Mouse (Mus musculus) spleen, adult 10 weeks (tissue): Measurements from ENCODE around the gene Gm42957. TPM values are rescaled to one million over a fixed set of nuclear protein-coding genes. Genes with fewer than 3 reads are reported as not detected.

Source experiments
- polyA plus RNA-seq: library from polyadenylated mRNA; stranded (reverse); fragments of 350-450 nt; fragmentation: Illumina TruSeq; extraction: RNeasy Lipid Tissue Mini Kit (QIAGEN cat#74804); gene quantifications from one replicate; pipeline ENCODE4 v1.2.3, GENCODE M21; 2015; ENCODE audit warnings: low replicate concordance; ENCODE audit not compliant: insufficient read depth

Gm42957 gene
- 0.36 TPM for polyA plus RNA-seq

GRCm38 (mm10) chr3:96634928-96635879 is at the start of gene Gm42957, which contains the start of gene Pex11b:
Gene Gm42957 (plus strand): TSS chr3:96635474.
Gene Pex11b (plus strand): TSS chr3:96635376.

GRCm38 (mm10) chr3:96593790-96594560 is 41.3 kb upstream of the Gm42957 start, which contains the start of gene Polr3gl:
Gene Polr3gl (minus strand): TSS chr3:96594181.

GRCm38 (mm10) chr3:96596228-96596707 is 39.0 kb upstream of the Gm42957 start, which contains the start of gene Ankrd34a:
Gene Ankrd34a (plus strand): TSS chr3:96596636.

GRCm38 (mm10) chr3:96600639-96601250 is 34.5 kb upstream of the Gm42957 start, which contains the start of gene Lix1l:
Gene Lix1l (plus strand): TSS chr3:96601149.

GRCm38 (mm10) chr3:96629729-96630600 is 5.3 kb upstream of the Gm42957 start, which contains the start of gene Rbm8a:
Gene Rbm8a (plus strand): TSS chr3:96629933.

GRCm38 (mm10) chr3:96645018-96645649 is 9.9 kb downstream of the Gm42957 start, which contains the start of gene Itga10:
Gene Itga10 (plus strand): TSS chr3:96645584.

GRCm38 (mm10) chr3:96669727-96670468 is 34.6 kb downstream of the Gm42957 start, which contains the start of gene Ankrd35:
Gene Ankrd35 (plus strand): TSS chr3:96670131.

GRCm38 (mm10) chr3:96696198-96696765 is 61.0 kb downstream of the Gm42957 start, which contains the start of gene Pias3:
Gene Pias3 (plus strand): TSS chr3:96696384.

Other genes with a start within 250 kb of the Gm42957 start
- not detected for gene BC107364, start 183.2 kb upstream of the Gm42957 start, polyA plus RNA-seq
- gene Hfe2, start 110.3 kb upstream of the Gm42957 start, polyA plus RNA-seq: not detected
- 638 TPM for gene Txnip, start 77.5 kb upstream of the Gm42957 start, polyA plus RNA-seq
- not detected for gene Gm16253, start 58.5 kb upstream of the Gm42957 start, polyA plus RNA-seq
- 79.5 TPM for gene Polr3gl, start 41.3 kb upstream of the Gm42957 start, polyA plus RNA-seq
- not detected for gene Ankrd34a, start 38.8 kb upstream of the Gm42957 start, polyA plus RNA-seq
- gene Lix1l, start 34.3 kb upstream of the Gm42957 start, polyA plus RNA-seq: 16.0 TPM
- 65.7 TPM for gene Rbm8a, start 5.5 kb upstream of the Gm42957 start, polyA plus RNA-seq
- 34.0 TPM for gene Pex11b, start 98 bp upstream of the Gm42957 start, polyA plus RNA-seq
- gene Itga10, start 10.1 kb downstream of the Gm42957 start, polyA plus RNA-seq: 3.7 TPM
- gene Ankrd35, start 34.7 kb downstream of the Gm42957 start, polyA plus RNA-seq: 0.59 TPM
- gene Pias3, start 60.9 kb downstream of the Gm42957 start, polyA plus RNA-seq: 28.2 TPM
- 2.6 TPM for gene Nudt17, start 73.1 kb downstream of the Gm42957 start, polyA plus RNA-seq
- gene Polr3c, start 92.2 kb downstream of the Gm42957 start, polyA plus RNA-seq: 52.3 TPM
- gene Rnf115, start 92.2 kb downstream of the Gm42957 start, polyA plus RNA-seq: 88.0 TPM
- gene Pdzk1, start 193.8 kb downstream of the Gm42957 start, polyA plus RNA-seq: 0.10 TPM
- gene Cd160, start 193.9 kb downstream of the Gm42957 start, polyA plus RNA-seq: 14.6 TPM